Mouse (Mus musculus) CH12F3 (cell line): ENCODE measurements at regions not wholly inside any gene's neighbourhood (a gene's known extent, or its start where the extent isn't known, plus 50 kb on each side); places are given as distances from the start of the nearest gene placed in this dataset.

ENCODE experiments used
- in situ Hi-C: fragments of 300-500 bp; cut with MboI; formaldehyde crosslinking; loops from 2 replicates; pipeline ENCODE4 v1.14.3; 2020; ENCODE audit warnings: low sequenced_read_pairs

GRCm38 (mm10) chr14:101382838-101383237 lies 182.7 kb upstream of the Prr30 start:
- in situ Hi-C loops: loop anchor here (25.0 kb wide), 1 partner anchor 1446 kb away; no protein-coding TSS in a partner anchor

GRCm38 (mm10) chr14:101381943-101382342 lies 181.8 kb upstream of the Prr30 start:
- in situ Hi-C loops: loop anchor here (25.0 kb wide), 1 partner anchor 1445 kb away; no protein-coding TSS in a partner anchor

- in situ Hi-C loops: loop anchor here (25.0 kb wide), 1 partner anchor 1442 kb away; no protein-coding TSS in a partner anchor
Observed at GRCm38 (mm10) chr14:101379663-101380006, 179.5 kb upstream of the Prr30 start.

- in situ Hi-C loops: loop anchor here (25.0 kb wide), 1 partner anchor 1442 kb away; no protein-coding TSS in a partner anchor
Observed at GRCm38 (mm10) chr14:101378965-101379662, 179.0 kb upstream of the Prr30 start.

GRCm38 (mm10) chr14:101378545-101378944 lies 178.4 kb upstream of the Prr30 start:
- in situ Hi-C loops: loop anchor here (25.0 kb wide), 1 partner anchor 1441 kb away; no protein-coding TSS in a partner anchor

GRCm38 (mm10) chr14:101376690-101377089 lies 176.6 kb upstream of the Prr30 start:
- in situ Hi-C loops: loop anchor here (25.0 kb wide), 1 partner anchor 1439 kb away; no protein-coding TSS in a partner anchor

- in situ Hi-C loops: loop anchor here (25.0 kb wide), 1 partner anchor 1439 kb away; no protein-coding TSS in a partner anchor
Observed at GRCm38 (mm10) chr14:101375833-101376232, 175.7 kb upstream of the Prr30 start.

GRCm38 (mm10) chr14:101373864-101374263 lies 173.7 kb upstream of the Prr30 start:
- in situ Hi-C loops: no loop called here

- in situ Hi-C loops: no loop called here
Observed at GRCm38 (mm10) chr14:101359860-101360259, 159.7 kb upstream of the Prr30 start.

GRCm38 (mm10) chr14:101353009-101353378 lies 152.9 kb upstream of the Prr30 start:
- in situ Hi-C loops: no loop called here

GRCm38 (mm10) chr14:101352046-101353008 lies 152.2 kb upstream of the Prr30 start:
- in situ Hi-C loops: no loop called here

GRCm38 (mm10) chr14:101340331-101340730 lies 140.2 kb upstream of the Prr30 start:
- in situ Hi-C loops: no loop called here

- in situ Hi-C loops: no loop called here
Observed at GRCm38 (mm10) chr14:101332015-101332414, 131.9 kb upstream of the Prr30 start.

GRCm38 (mm10) chr14:101327421-101327820 lies 127.3 kb upstream of the Prr30 start:
- in situ Hi-C loops: no loop called here

- in situ Hi-C loops: no loop called here
Observed at GRCm38 (mm10) chr14:101326477-101326941, 126.4 kb upstream of the Prr30 start.

- in situ Hi-C loops: no loop called here
Observed at GRCm38 (mm10) chr14:101323361-101323760, 123.2 kb upstream of the Prr30 start.

- in situ Hi-C loops: no loop called here
Observed at GRCm38 (mm10) chr14:101307920-101308319, 107.8 kb upstream of the Prr30 start.

- in situ Hi-C loops: no loop called here
Observed at GRCm38 (mm10) chr14:101304487-101305032, 104.4 kb upstream of the Prr30 start.

- in situ Hi-C loops: no loop called here
Observed at GRCm38 (mm10) chr14:101297841-101298240, 97.7 kb upstream of the Prr30 start.

- in situ Hi-C loops: no loop called here
Observed at GRCm38 (mm10) chr14:101294693-101295092, 94.6 kb upstream of the Prr30 start.

GRCm38 (mm10) chr14:101287755-101288154 lies 87.6 kb upstream of the Prr30 start:
- in situ Hi-C loops: no loop called here
